9 mouse cellular contexts compared by ENCODE assay signal in the genomic region with DNA sequence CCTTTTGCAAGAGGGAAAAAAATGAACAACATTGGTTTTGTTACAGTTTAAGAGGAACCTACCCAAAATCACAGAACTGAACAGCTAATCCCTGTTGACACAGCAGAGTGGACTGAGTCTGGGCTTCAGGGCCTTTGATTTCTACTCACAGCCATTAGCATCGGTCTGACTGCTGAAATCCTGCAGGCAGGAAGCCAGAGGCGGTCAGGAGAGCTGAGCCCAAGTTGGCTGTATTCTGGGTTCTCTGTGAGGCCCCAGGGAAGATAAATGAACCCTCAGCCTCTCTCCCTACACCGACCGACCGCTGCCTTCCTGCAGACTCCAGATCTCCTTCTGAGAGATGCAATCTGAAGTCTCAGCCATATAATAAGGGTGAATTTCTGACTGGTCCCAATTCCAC.
DNase-seq lines count a peak whose midpoint lies in the region; ATAC-seq lines count a peak whose summit lies in the region.
"Had no signal": no experiment of that assay in that cellular context is flagged by ENCODE, and none has a peak within 500 bp of the region (broad histone marks: within the 10 kb centered on the region; RNA-seq: fewer than 3 reads in every experiment).

No protein-coding gene starts in this region.

- 60% methylated on average over 5 of the region's 5 CpGs for WGBS in forebrain, embryonic 10.5 days
- WGBS in forebrain, embryonic 14.5 days = 56% methylated on average over 5 of the region's 5 CpGs
- WGBS in midbrain, embryonic 14.5 days = 54% methylated on average over 5 of the region's 5 CpGs
- 40% methylated on average over 5 of the region's 5 CpGs for whole genome bisulfite sequencing in midbrain, embryonic 16.5 days
- WGBS in liver, embryonic 11.5 days = 36% methylated on average over 5 of the region's 5 CpGs

- H3K27ac ChIP-seq in forebrain, embryonic 10.5 days = 0 out of 2 replicates have a peak overlapping the region, but pooled peaks have one; percentile 44
- H3K27ac ChIP-seq in forebrain, embryonic 14.5 days (ENCODE audit: low read depth, low read length) = no peak overlapping the region
- no peak overlapping the region for H3K27ac ChIP-seq in midbrain, embryonic 14.5 days (replicated peaks; ENCODE audit: low read depth, low read length)
- H3K27ac ChIP-seq in midbrain, embryonic 16.5 days (ENCODE audit: low read length) = no peak overlapping the region
- H3K27ac ChIP-seq in liver, embryonic 11.5 days (ENCODE audit: low read depth, low read length) = no peak overlapping the region

- H3K9me3 ChIP-seq in forebrain, embryonic 10.5 days = no peaks in the 10 kb centered on the region
- H3K9me3 ChIP-seq in forebrain, embryonic 14.5 days (replicated peaks; ENCODE audit: control insufficient read depth, low read length) = no peaks in the 10 kb centered on the region
- no peaks in the 10 kb centered on the region for H3K9me3 ChIP-seq in midbrain, embryonic 14.5 days (ENCODE audit: control insufficient read depth, low read length)
- no peaks in the 10 kb centered on the region for H3K9me3 ChIP-seq in midbrain, embryonic 16.5 days (replicated peaks; ENCODE audit: control insufficient read depth, low read length, poor library complexity, severe bottlenecking)
- H3K9me3 ChIP-seq in liver, embryonic 11.5 days (ENCODE audit: control insufficient read depth, low read length) = no peaks in the 10 kb centered on the region

- H3K9ac ChIP-seq in forebrain, embryonic 14.5 days (ENCODE audit: low read length) = no peak overlapping the region
- H3K9ac ChIP-seq in midbrain, embryonic 14.5 days (replicated peaks; ENCODE audit: low read length) = no peak overlapping the region
- no peak overlapping the region for H3K9ac ChIP-seq in midbrain, embryonic 16.5 days (ENCODE audit: low read depth, low read length)
- no peak overlapping the region for H3K9ac ChIP-seq in liver, embryonic 11.5 days (ENCODE audit: low read depth, low read length)

- no peak overlapping the region for H3K4me3 ChIP-seq in forebrain, embryonic 10.5 days
- no peak overlapping the region for H3K4me3 ChIP-seq in forebrain, embryonic 14.5 days (ENCODE audit: low read depth, low read length)
- H3K4me3 ChIP-seq in midbrain, embryonic 14.5 days (replicated peaks; ENCODE audit: low read depth, low read length) = no peak overlapping the region
- no peak overlapping the region for H3K4me3 ChIP-seq in midbrain, embryonic 16.5 days (ENCODE audit: low read depth, low read length)
- no peak overlapping the region for H3K4me3 ChIP-seq in liver, embryonic 11.5 days (ENCODE audit: low read depth, low read length)

- H3K4me1 ChIP-seq in forebrain, embryonic 10.5 days = no peaks in the 10 kb centered on the region
- no peaks in the 10 kb centered on the region for H3K4me1 ChIP-seq in forebrain, embryonic 14.5 days (ENCODE audit: control insufficient read depth, insufficient read depth, low read length)
- 0 out of 2 replicates have a peak, but pooled peaks cover 8% of the 10 kb centered on the region for H3K4me1 ChIP-seq in midbrain, embryonic 14.5 days (ENCODE audit: control insufficient read depth, insufficient read depth, low read length)
- H3K4me1 ChIP-seq in midbrain, embryonic 16.5 days (ENCODE audit: control insufficient read depth, insufficient read depth, low read length) = peaks cover 2% of the 10 kb centered on the region; the same call in 1 of the 2 replicates
- H3K4me1 ChIP-seq in liver, embryonic 11.5 days (replicated peaks; ENCODE audit: control insufficient read depth, insufficient read depth, low read length) = no peaks in the 10 kb centered on the region; the same call in 1 of the 2 replicates

- no peaks in the 10 kb centered on the region for H3K36me3 ChIP-seq in forebrain, embryonic 10.5 days (replicated peaks)
- H3K36me3 ChIP-seq in forebrain, embryonic 14.5 days (ENCODE audit: control insufficient read depth, insufficient read depth, low read length) = no peaks in the 10 kb centered on the region
- H3K36me3 ChIP-seq in midbrain, embryonic 14.5 days (ENCODE audit: control insufficient read depth, insufficient read depth, low read length) = no peaks in the 10 kb centered on the region
- no peaks in the 10 kb centered on the region for H3K36me3 ChIP-seq in midbrain, embryonic 16.5 days (ENCODE audit: control insufficient read depth, insufficient read depth, low read length)
- no peaks in the 10 kb centered on the region for H3K36me3 ChIP-seq in liver, embryonic 11.5 days (ENCODE audit: control insufficient read depth, insufficient read depth, low read length)

- DNase-seq in forebrain, embryonic 10.5 days (ENCODE audit: extremely low spot score, low spot score) = no peak
- DNase-seq in forebrain, embryonic 14.5 days (ENCODE audit: low spot score) = no peak
- DNase-seq in midbrain, embryonic 14.5 days = peak; percentile 44
- DNase-seq in heart, adult 8-10 months (ENCODE audit: low spot score) = peak; percentile 50
- peak; percentile 73 for DNase-seq in skeletal muscle tissue, adult 2 months (ENCODE audit: low read depth, low spot score)
- DNase-seq in B cell, adult 2 months = no peak
- DNase-seq in liver, embryonic 11.5 days (ENCODE audit: low spot score) = no peak

- H3K4me2 ChIP-seq in forebrain, embryonic 14.5 days (ENCODE audit: low read length) = no peak overlapping the region
- H3K4me2 ChIP-seq in midbrain, embryonic 14.5 days (ENCODE audit: low read length) = no peak overlapping the region
- H3K4me2 ChIP-seq in midbrain, embryonic 16.5 days (ENCODE audit: low read length) = no peak overlapping the region
- H3K4me2 ChIP-seq in liver, embryonic 11.5 days = no peak overlapping the region

- H3K27me3 ChIP-seq in forebrain, embryonic 10.5 days (ENCODE audit: poor library complexity, severe bottlenecking) = no peaks in the 10 kb centered on the region
- H3K27me3 ChIP-seq in forebrain, embryonic 14.5 days (replicated peaks; ENCODE audit: control insufficient read depth, insufficient read depth, low read length) = no peaks in the 10 kb centered on the region
- no peaks in the 10 kb centered on the region for H3K27me3 ChIP-seq in midbrain, embryonic 14.5 days (ENCODE audit: control insufficient read depth, insufficient read depth, low read length)
- H3K27me3 ChIP-seq in midbrain, embryonic 16.5 days (ENCODE audit: control insufficient read depth, insufficient read depth, low read depth, low read length) = no peaks in the 10 kb centered on the region
- H3K27me3 ChIP-seq in liver, embryonic 11.5 days (replicated peaks; ENCODE audit: control insufficient read depth, insufficient read depth, low read length) = no peaks in the 10 kb centered on the region
- H3K27me3 ChIP-seq: CH12.LX had no signal

- no peak for ATAC-seq in forebrain, embryonic 14.5 days
- no peak for ATAC-seq in midbrain, embryonic 14.5 days (ENCODE audit: low FRiP score, low TSS enrichment)
- no peak for ATAC-seq in midbrain, embryonic 16.5 days
- no peak for ATAC-seq in liver, embryonic 11.5 days (replicated peaks; ENCODE audit: low FRiP score)

Comparison
In these comparisons a context has a peak if more than half of its experiments do, and no peak if none do; other contexts are left out.
1. DNase-seq: peak in midbrain, embryonic 14.5 days (single experiment), heart, adult 8-10 months (single experiment) and skeletal muscle tissue, adult 2 months (single experiment); none in forebrain, embryonic 10.5 days (single experiment), forebrain, embryonic 14.5 days (single experiment), B cell, adult 2 months (0 of 2) and liver, embryonic 11.5 days (single experiment).